ENCODE assay signal across 34 mouse cellular contexts in genomic region chr1:88269539-88270309, GRCm38 (mm10). TPM values are rescaled to one million over a fixed set of nuclear protein-coding genes. Genes with fewer than 3 reads are reported as not detected.
DNase-seq lines count a peak whose midpoint lies in the region; ATAC-seq and TF ChIP-seq lines count a peak whose summit lies in the region.
"Had no signal": no experiment of that assay in that cellular context is flagged by ENCODE, and none has a peak within 500 bp of the region (broad histone marks: within the 10 kb centered on the region; RNA-seq: fewer than 3 reads in every experiment).

No protein-coding gene starts in this region.

- H3K36me3 ChIP-seq in forebrain, embryonic 11.5 days (ENCODE audit: control insufficient read depth, insufficient read depth, low read length) = peaks cover 80% of the 10 kb centered on the region
- peaks cover 80% of the 10 kb centered on the region for H3K36me3 ChIP-seq in forebrain, postnatal 0 days (ENCODE audit: insufficient read depth)
- peaks cover 89% of the 10 kb centered on the region for H3K36me3 ChIP-seq in intestine, postnatal 0 days (ENCODE audit: control insufficient read depth, insufficient read depth)
- peaks cover 83% of the 10 kb centered on the region for H3K36me3 ChIP-seq in intestine, embryonic 16.5 days (ENCODE audit: control insufficient read depth, insufficient read depth, low read length)

- H3K4me2 ChIP-seq in forebrain, embryonic 11.5 days (ENCODE audit: low read depth, low read length, severe bottlenecking) = no peak overlapping the region
- no peak overlapping the region for H3K4me2 ChIP-seq in forebrain, postnatal 0 days (ENCODE audit: low read depth)
- H3K4me2 ChIP-seq in intestine, postnatal 0 days (replicated peaks; ENCODE audit: low read depth) = no peak overlapping the region
- no peak overlapping the region for H3K4me2 ChIP-seq in intestine, embryonic 16.5 days (ENCODE audit: low read depth, low read length)
- H3K4me2 ChIP-seq: embryonic facial prominence, embryonic 15.5 days; forebrain, embryonic 15.5 days; heart, embryonic 13.5 days; hindbrain, embryonic 13.5 days; liver, embryonic 12.5 days had no signal

- no peaks in the 10 kb centered on the region for H3K27me3 ChIP-seq in forebrain, embryonic 11.5 days (ENCODE audit: control insufficient read depth, insufficient read depth, low read length)
- H3K27me3 ChIP-seq in forebrain, postnatal 0 days (ENCODE audit: insufficient read depth, low read length) = no peaks in the 10 kb centered on the region
- no peaks in the 10 kb centered on the region for H3K27me3 ChIP-seq in intestine, postnatal 0 days (replicated peaks; ENCODE audit: control insufficient read depth, insufficient read depth, low read length)
- no peaks in the 10 kb centered on the region for H3K27me3 ChIP-seq in intestine, embryonic 16.5 days (replicated peaks; ENCODE audit: control insufficient read depth, insufficient read depth, low read length)
- H3K27me3 ChIP-seq: embryonic facial prominence, embryonic 15.5 days; forebrain, embryonic 15.5 days; heart, embryonic 13.5 days; hindbrain, embryonic 13.5 days; liver, embryonic 12.5 days; megakaryocyte, embryonic 14.5 days had no signal

- no peak overlapping the region for H3K4me3 ChIP-seq in forebrain, embryonic 11.5 days (ENCODE audit: low read depth, low read length)
- H3K4me3 ChIP-seq in forebrain, postnatal 0 days (ENCODE audit: low read depth, low read length) = no peak overlapping the region
- H3K4me3 ChIP-seq in intestine, postnatal 0 days (ENCODE audit: low read depth, low read length) = no peak overlapping the region
- H3K4me3 ChIP-seq in intestine, embryonic 16.5 days (ENCODE audit: low read length) = no peak overlapping the region
- H3K4me3 ChIP-seq: embryonic facial prominence, embryonic 15.5 days; forebrain, embryonic 15.5 days; heart, embryonic 13.5 days; hindbrain, embryonic 13.5 days; limb, embryonic 10.5 days; liver, embryonic 12.5 days; megakaryocyte, embryonic 14.5 days; myocyte had no signal

- no peak for TF ChIP-seq CTCF in forebrain, postnatal 0 days (IDR thresholded peaks at IDR 0.05; ENCODE audit: low read depth)
- no peak for TF ChIP-seq CTCF in intestine, postnatal 0 days (IDR thresholded peaks at IDR 0.05; ENCODE audit: low read depth)

- no peaks in the 10 kb centered on the region for H3K4me1 ChIP-seq in forebrain, embryonic 11.5 days (replicated peaks; ENCODE audit: control insufficient read depth, insufficient read depth, low read length)
- H3K4me1 ChIP-seq in forebrain, postnatal 0 days (ENCODE audit: insufficient read depth) = no peaks in the 10 kb centered on the region
- H3K4me1 ChIP-seq in intestine, postnatal 0 days (replicated peaks; ENCODE audit: control insufficient read depth, insufficient read depth, low read length) = no peaks in the 10 kb centered on the region
- no peaks in the 10 kb centered on the region for H3K4me1 ChIP-seq in intestine, embryonic 16.5 days (ENCODE audit: control insufficient read depth, insufficient read depth, low read length)
- H3K4me1 ChIP-seq: embryonic facial prominence, embryonic 15.5 days; forebrain, embryonic 15.5 days; limb, embryonic 10.5 days had no signal

- peak; percentile 66 for DNase-seq in forebrain, embryonic 11.5 days (ENCODE audit: low spot score)
- no peak for DNase-seq in forebrain, postnatal 0 days
- peak; percentile 5 to 7 for DNase-seq in thymus, postnatal 36 days
- DNase-seq in thymus, postnatal 25 days = no peak
- DNase-seq in layer of hippocampus, postnatal 36 days = no peak
- DNase-seq: adrenal gland, postnatal 14 days; cerebellum, adult 9-10 months; heart, adult 18-20 months; heart, postnatal 14 days; kidney, adult 8-10 months; kidney, postnatal 14 days; lung, adult 2 months; lung, postnatal 14 days; midbrain, embryonic 14.5 days; right cerebral cortex, postnatal 14 days; thymus, postnatal 4 days had no signal

- H3K9me3 ChIP-seq in forebrain, embryonic 11.5 days (ENCODE audit: control insufficient read depth, low read length) = peaks cover 3% of the 10 kb centered on the region; the same call in 1 of the 2 replicates
- H3K9me3 ChIP-seq in forebrain, postnatal 0 days (ENCODE audit: low read length) = no peaks in the 10 kb centered on the region
- H3K9me3 ChIP-seq in intestine, postnatal 0 days (ENCODE audit: control insufficient read depth) = no peaks in the 10 kb centered on the region
- no peaks in the 10 kb centered on the region for H3K9me3 ChIP-seq in intestine, embryonic 16.5 days (ENCODE audit: control insufficient read depth, low read length)
- H3K9me3 ChIP-seq: embryonic facial prominence, embryonic 15.5 days; forebrain, embryonic 15.5 days; heart, embryonic 13.5 days; hindbrain, embryonic 13.5 days; liver, embryonic 12.5 days had no signal

- H3K9ac ChIP-seq in forebrain, embryonic 11.5 days (ENCODE audit: low read length) = no peak overlapping the region
- H3K9ac ChIP-seq in forebrain, postnatal 0 days = no peak overlapping the region
- H3K9ac ChIP-seq in intestine, postnatal 0 days (ENCODE audit: low read depth, low read length) = no peak overlapping the region
- H3K9ac ChIP-seq in intestine, embryonic 16.5 days (ENCODE audit: low read depth, low read length) = no peak overlapping the region
- H3K9ac ChIP-seq: embryonic facial prominence, embryonic 15.5 days; forebrain, embryonic 15.5 days; heart, embryonic 13.5 days; hindbrain, embryonic 13.5 days; liver, embryonic 12.5 days had no signal

- no peak for ATAC-seq in forebrain, embryonic 11.5 days (replicated peaks; ENCODE audit: low FRiP score)
- ATAC-seq in forebrain, postnatal 0 days = no peak
- no peak for ATAC-seq in intestine, postnatal 0 days
- no peak for ATAC-seq in intestine, embryonic 16.5 days
- ATAC-seq in monocyte, adult 5-6 weeks (replicated peaks; ENCODE audit: insufficient number of reproducible peaks, low FRiP score, low TSS enrichment, poor library complexity, severe bottlenecking) = 0 out of 2 replicates have a peak, but pooled peaks have one; percentile 3
- ATAC-seq: inflammation-experienced regulatory T-cells, adult 6 months had no signal

- WGBS in forebrain, embryonic 11.5 days = 88% methylated on average over 12 of the region's 12 CpGs
- WGBS in forebrain, postnatal 0 days = 88% methylated on average over 12 of the region's 12 CpGs
- 89% methylated on average over 12 of the region's 12 CpGs for WGBS in intestine, postnatal 0 days
- WGBS in intestine, embryonic 16.5 days = 90% methylated on average over 12 of the region's 12 CpGs

- no peak overlapping the region for H3K27ac ChIP-seq in forebrain, embryonic 11.5 days (ENCODE audit: low read depth, low read length)
- no peak overlapping the region for H3K27ac ChIP-seq in forebrain, postnatal 0 days (ENCODE audit: low read depth, low read length)
- 0 out of 2 replicates have a peak overlapping the region, but pooled peaks have one; percentile 1 for H3K27ac ChIP-seq in intestine, postnatal 0 days (ENCODE audit: low read depth, low read length)
- no peak overlapping the region for H3K27ac ChIP-seq in intestine, embryonic 16.5 days (ENCODE audit: low read length)
- H3K27ac ChIP-seq: embryonic facial prominence, embryonic 15.5 days; forebrain, embryonic 15.5 days; heart, embryonic 13.5 days; hindbrain, embryonic 13.5 days; limb, embryonic 10.5 days; liver, embryonic 12.5 days; stomach, postnatal 0 days had no signal

RNA-seq across cellular contexts. Expression of gene Hjurp, which starts 7.7 kb away (rescaled TPM):
- polyA plus RNA-seq in forebrain, embryonic 11.5 days (2014; fragmentation: Nextera tagmentation; extraction: Ambion mirVana) = 221 and 223 TPM in 2 replicates
- 77.6 and 88.0 TPM in 2 replicates for total RNA-seq in forebrain, postnatal 0 days (2014; rRNA removed)
- polyA plus RNA-seq in forebrain, postnatal 0 days (2015; fragmentation: Nextera tagmentation; extraction: Ambion mirVana) = 24.5 and 40.0 TPM in 2 replicates
- polyA plus RNA-seq in intestine, postnatal 0 days (2015; fragmentation: Nextera tagmentation; extraction: Ambion mirVana) = 29.1 and 30.8 TPM in 2 replicates
- polyA plus RNA-seq in intestine, embryonic 16.5 days (2015; fragmentation: Nextera tagmentation; extraction: Ambion mirVana) = 135 and 141 TPM in 2 replicates
- total RNA-seq in monocyte, adult 5-6 weeks (2017) = 79.2 to 121 TPM (median 80.4 TPM) in 3 replicates
- 10 to 100 TPM; 30.7 to 36.6 TPM for total RNA-seq in layer of hippocampus, postnatal 36 days (2021)

RNA-seq across cellular contexts. Expression of gene Trpm8, which starts 7.7 kb away (rescaled TPM):
- polyA plus RNA-seq in forebrain, embryonic 11.5 days (2014; fragmentation: Nextera tagmentation; extraction: Ambion mirVana) = not detected in 2 replicates
- total RNA-seq in forebrain, postnatal 0 days (2014; rRNA removed) = 0.38 TPM in 2 replicates
- polyA plus RNA-seq in forebrain, postnatal 0 days (2015; fragmentation: Nextera tagmentation; extraction: Ambion mirVana) = 0.19 and 0.36 TPM in 2 replicates
- not detected in 2 replicates for polyA plus RNA-seq in intestine, postnatal 0 days (2015; fragmentation: Nextera tagmentation; extraction: Ambion mirVana)
- polyA plus RNA-seq in intestine, embryonic 16.5 days (2015; fragmentation: Nextera tagmentation; extraction: Ambion mirVana) = not detected in 2 replicates
- not detected in 3 replicates for total RNA-seq in monocyte, adult 5-6 weeks (2017)
- under 1 TPM in 1 of 2 experiments, not detected in 1; 0.15 TPM for total RNA-seq in layer of hippocampus, postnatal 36 days (2021)
- total RNA-seq: adrenal gland, postnatal 14 days; common myeloid progenitor, adult 5-6 weeks; heart, adult 18-20 months; heart, postnatal 14 days; MEL had no signal
- polyA plus RNA-seq: inflammation-experienced regulatory T-cells, adult 6 months; limb, embryonic 10.5 days; liver, embryonic 12.5 days; lung, adult 2 months had no signal

RNA-seq across cellular contexts. Expression of gene Mroh2a, which starts 42.9 kb away (rescaled TPM):
- 2.5 and 3.0 TPM in 2 replicates for polyA plus RNA-seq in forebrain, embryonic 11.5 days (2014; fragmentation: Nextera tagmentation; extraction: Ambion mirVana)
- total RNA-seq in forebrain, postnatal 0 days (2014; rRNA removed) = 0.23 TPM in 1 of 2 replicates, not detected in the other
- polyA plus RNA-seq in forebrain, postnatal 0 days (2015; fragmentation: Nextera tagmentation; extraction: Ambion mirVana) = 0.35 and 0.36 TPM in 2 replicates
- 0.29 and 0.94 TPM in 2 replicates for polyA plus RNA-seq in intestine, postnatal 0 days (2015; fragmentation: Nextera tagmentation; extraction: Ambion mirVana)
- polyA plus RNA-seq in intestine, embryonic 16.5 days (2015; fragmentation: Nextera tagmentation; extraction: Ambion mirVana) = 0.76 and 0.88 TPM in 2 replicates
- total RNA-seq in monocyte, adult 5-6 weeks (2017) = 0.38 to 2.2 TPM (median 1.2 TPM) in 3 replicates
- under 1 TPM in 1 of 2 experiments, not detected in 1; 0.05 TPM for total RNA-seq in layer of hippocampus, postnatal 36 days (2021)
- total RNA-seq: heart, adult 18-20 months had no signal

RNA-seq across cellular contexts. Expression of gene Ugt1a1, which starts 58.0 kb away (rescaled TPM):
- not detected in 2 replicates for polyA plus RNA-seq in forebrain, embryonic 11.5 days (2014; fragmentation: Nextera tagmentation; extraction: Ambion mirVana)
- total RNA-seq in forebrain, postnatal 0 days (2014; rRNA removed) = 0.14 TPM in 1 of 2 replicates, not detected in the other
- polyA plus RNA-seq in forebrain, postnatal 0 days (2015; fragmentation: Nextera tagmentation; extraction: Ambion mirVana) = not detected in 2 replicates
- 80.7 and 84.0 TPM in 2 replicates for polyA plus RNA-seq in intestine, postnatal 0 days (2015; fragmentation: Nextera tagmentation; extraction: Ambion mirVana)
- 55.9 and 79.1 TPM in 2 replicates for polyA plus RNA-seq in intestine, embryonic 16.5 days (2015; fragmentation: Nextera tagmentation; extraction: Ambion mirVana)
- total RNA-seq in monocyte, adult 5-6 weeks (2017) = 0.57 to 0.68 TPM (median 0.64 TPM) in 3 replicates
- total RNA-seq in layer of hippocampus, postnatal 36 days (2021) = not detected
- total RNA-seq: common myeloid progenitor, adult 5-6 weeks; heart, postnatal 14 days; layer of hippocampus, adult 18-20 months; layer of hippocampus, postnatal 14 days; MEL had no signal
- polyA plus RNA-seq: forebrain, embryonic 15.5 days; heart, embryonic 13.5 days; hindbrain, embryonic 13.5 days; inflammation-experienced regulatory T-cells, adult 6 months; limb, embryonic 10.5 days; liver, embryonic 12.5 days; midbrain, embryonic 14.5 days; myocyte; neural tube, embryonic 14.5 days had no signal

Comparison
In these comparisons a context has a peak if more than half of its experiments do, and no peak if none do; other contexts are left out.
1. DNase-seq: peak in forebrain, embryonic 11.5 days (single experiment) and thymus, postnatal 36 days (2 of 2); none in forebrain, postnatal 0 days (single experiment), thymus, postnatal 25 days (single experiment) and layer of hippocampus, postnatal 36 days (0 of 2).